Mouse (Mus musculus) lung, embryonic 16.5 days (tissue): ENCODE measurements around the gene Reck. TPM values are rescaled to one million over a fixed set of nuclear protein-coding genes. Genes with fewer than 3 reads are reported as not detected.

Experiments used
- polyA plus RNA-seq: library from polyadenylated mRNA; unstranded; fragments of >200 nt; fragmentation: Nextera tagmentation; extraction: Ambion mirVana; gene quantifications from 2 replicates; pipeline ENCODE4 v1.2.1, GENCODE M21; 2015

Reck gene
- polyA plus RNA-seq, 1 experiment from 2014 or later: 24.1 TPM

Other genes starting within 250 kb of the Reck start
- gene Npr2, start 243.6 kb upstream of the Reck start, polyA plus RNA-seq: 11.1 and 11.6 TPM in 2 replicates
- gene Spag8, start 221.9 kb upstream of the Reck start, polyA plus RNA-seq: 9.0 and 9.6 TPM in 2 replicates
- gene Hint2, start 219.1 kb upstream of the Reck start, polyA plus RNA-seq: 120 and 127 TPM in 2 replicates
- gene Tmem8b, start 206.6 kb upstream of the Reck start, polyA plus RNA-seq: 4.8 and 5.4 TPM in 2 replicates
- 2.2 and 2.8 TPM in 2 replicates for gene Fam221b, start 206.4 kb upstream of the Reck start, polyA plus RNA-seq
- not detected in 2 replicates for gene Olfr70, start 174.7 kb upstream of the Reck start, polyA plus RNA-seq
- gene Olfr71, start 165.3 kb upstream of the Reck start, polyA plus RNA-seq: 0.08 and 0.16 TPM in 2 replicates
- gene Hrct1, start 148.3 kb upstream of the Reck start, polyA plus RNA-seq: 2.0 and 2.9 TPM in 2 replicates
- gene Spaar, start 145.5 kb upstream of the Reck start, polyA plus RNA-seq: 1.2 and 2.1 TPM in 2 replicates
- gene Olfr159, start 104.5 kb upstream of the Reck start, polyA plus RNA-seq: not detected in 2 replicates
- gene Olfr156, start 51.6 kb upstream of the Reck start, polyA plus RNA-seq: not detected in 2 replicates
- gene Olfr157, start 35.3 kb upstream of the Reck start, polyA plus RNA-seq: not detected in 2 replicates
- gene Olfr155, start 24.0 kb upstream of the Reck start, polyA plus RNA-seq: not detected in 2 replicates
- 57.8 and 59.6 TPM in 2 replicates for gene Glipr2, start 81.9 kb downstream of the Reck start, polyA plus RNA-seq
- gene Ccin, start 108.0 kb downstream of the Reck start, polyA plus RNA-seq: not detected in 2 replicates
- gene Clta, start 128.9 kb downstream of the Reck start, polyA plus RNA-seq: 186 and 199 TPM in 2 replicates
- 47.9 TPM in 2 replicates for gene Gne, start 208.6 kb downstream of the Reck start, polyA plus RNA-seq